Mouse (Mus musculus): ENCODE results near the gene Tbc1d1.

DNA sequence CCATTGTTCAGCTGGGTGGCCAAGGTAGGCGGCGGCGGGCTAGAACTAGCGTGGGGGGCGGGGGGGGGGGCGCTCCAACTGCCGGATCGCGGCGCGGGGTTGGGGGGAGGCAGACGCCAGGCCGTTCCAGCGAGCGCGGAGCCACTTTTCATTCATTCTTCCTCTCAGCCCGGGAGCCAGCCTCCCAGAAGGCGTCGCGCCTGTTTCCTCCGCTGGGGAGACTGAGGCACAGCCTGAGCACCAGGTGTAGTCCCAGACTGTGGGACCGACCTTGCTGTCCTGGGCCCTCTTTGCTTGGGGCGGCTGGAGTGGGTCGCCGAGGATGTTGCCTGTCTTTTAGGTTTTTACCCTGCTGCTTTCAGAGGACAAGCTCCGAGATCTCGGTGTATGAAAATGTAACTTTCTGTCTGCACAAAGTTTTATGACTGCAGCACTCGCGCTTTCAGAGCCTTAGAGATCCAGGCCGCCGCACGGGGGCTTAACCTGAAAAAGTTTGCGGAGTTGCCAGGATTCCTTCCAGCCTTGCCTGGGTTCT lies 74.5 kb downstream of the Tbc1d1 start:
- no peak for TF ChIP-seq ZC3H11A (IDR thresholded peaks at IDR 0.05; ENCODE audit: borderline replicate concordance, low read depth, low read length)
- no peak for TF ChIP-seq HCFC1 (IDR thresholded peaks at IDR 0.05; ENCODE audit: borderline replicate concordance, insufficient read depth, low read length)
- no peak for TF ChIP-seq MAFK (IDR thresholded peaks at IDR 0.05; ENCODE audit: insufficient read depth, low read depth, low read length)
- no peak for TF ChIP-seq ZNF384 (IDR thresholded peaks at IDR 0.05; ENCODE audit: low read depth, low read length)
- TF ChIP-seq CHD2 (IDR thresholded peaks at IDR 0.05; ENCODE audit: low read depth, low read length), result no peak

Data from ES-E14 (cell line).